Mouse (Mus musculus): ENCODE data around the gene Hk2. TPM values are rescaled to one million over a fixed set of nuclear protein-coding genes. Genes with fewer than 3 reads are reported as not detected.

The Hk2 gene
- 5.6 and 6.5 TPM in 2 replicates for polyA plus RNA-seq (2012; rRNA removed)

DNA sequence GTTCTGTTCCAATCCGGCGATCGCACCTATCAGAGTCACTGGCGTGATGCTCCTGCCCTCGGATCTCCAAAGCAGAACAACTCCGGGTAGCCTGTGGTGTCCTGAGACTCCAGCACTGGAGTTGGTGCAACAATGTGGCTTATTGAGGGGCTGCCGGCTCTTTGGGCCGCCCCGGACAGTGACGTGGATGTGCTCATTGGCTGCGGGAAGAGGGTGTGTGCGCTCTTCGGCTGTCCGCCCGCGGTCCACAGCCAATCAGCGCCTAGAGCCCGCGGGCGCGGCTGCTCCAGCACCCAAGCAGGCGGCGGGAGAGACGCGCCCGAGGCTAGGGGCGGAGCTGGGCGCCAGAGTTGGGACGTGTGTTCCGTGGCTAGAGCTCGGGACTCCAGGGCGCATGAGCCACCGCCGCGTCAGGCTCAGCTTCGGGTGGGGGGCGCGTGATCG lies at the start of gene Hk2:
TSS of gene Hk2 (minus strand) at position 134 of the 444 bp plus-strand sequence.

GRCm38 (mm10) chr6:82705221-82705620 lies 69.0 kb downstream of the Hk2 start, which contains the start of gene Pole4:
TSS of gene Pole4 (minus strand) at chr6:82705365.

Other genes with a start within 250 kb of the Hk2 start
- 43.1 and 44.7 TPM in 2 replicates for gene Pole4, start 69.1 kb downstream of the Hk2 start, polyA plus RNA-seq (2012; rRNA removed)
- 17.5 and 21.0 TPM in 2 replicates for gene Sema4f, start 165.3 kb upstream of the Hk2 start, polyA plus RNA-seq (2012; rRNA removed)
- 0.12 and 0.28 TPM in 2 replicates for gene M1ap, start 172.4 kb upstream of the Hk2 start, polyA plus RNA-seq (2012; rRNA removed)

Data from central nervous system, embryonic 14 days (tissue).